25 mouse cellular contexts compared by ENCODE assay signal in the genomic region with DNA sequence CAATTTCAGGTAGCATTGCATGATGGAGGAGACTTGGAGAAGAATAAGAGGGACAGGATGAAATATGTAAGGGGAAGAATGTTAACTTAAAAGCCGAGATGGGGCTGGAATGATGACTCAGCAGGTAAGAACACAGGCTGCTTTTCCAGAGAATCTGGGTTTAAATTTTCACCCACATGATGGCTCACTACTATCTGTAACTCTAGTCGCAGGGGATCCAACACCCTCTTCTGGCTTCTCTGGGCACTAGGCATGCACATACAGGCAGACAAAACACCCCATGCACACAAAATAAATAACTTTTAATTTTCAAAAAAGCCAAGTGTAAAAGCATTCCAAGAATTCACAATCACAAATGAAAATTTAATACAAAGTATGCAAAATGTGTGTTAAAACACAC. TPM values are rescaled to one million over a fixed set of nuclear protein-coding genes. Genes with fewer than 3 reads are reported as not detected.
"Had no signal": no experiment of that assay in that cellular context is flagged by ENCODE, and none has a peak within 500 bp of the region (broad histone marks: within the 10 kb centered on the region; RNA-seq: fewer than 3 reads in every experiment).

No protein-coding gene starts in this region.

- H3K36me3 ChIP-seq: limb, embryonic 12.5 days; limb, embryonic 15.5 days; midbrain, embryonic 10.5 days; midbrain, embryonic 13.5 days; neural tube, embryonic 13.5 days; stomach, embryonic 15.5 days had no signal

- H3K4me3 ChIP-seq: limb, embryonic 12.5 days; limb, embryonic 15.5 days; megakaryocyte, embryonic 14.5 days; midbrain, embryonic 10.5 days; midbrain, embryonic 13.5 days; myocyte; neural tube, embryonic 13.5 days; stomach, embryonic 15.5 days had no signal

- ATAC-seq: intestine, postnatal 0 days; liver, postnatal 0 days; lung, postnatal 0 days; midbrain, embryonic 16.5 days had no signal

- H3K27me3 ChIP-seq: limb, embryonic 12.5 days; limb, embryonic 15.5 days; midbrain, embryonic 13.5 days; neural tube, embryonic 13.5 days; stomach, embryonic 15.5 days had no signal

- H3K27ac ChIP-seq: limb, embryonic 12.5 days; limb, embryonic 15.5 days; liver, embryonic 14.5 days; midbrain, embryonic 10.5 days; midbrain, embryonic 13.5 days; neural tube, embryonic 13.5 days; stomach, embryonic 15.5 days had no signal

- DNase-seq: kidney, adult 9 months; kidney, postnatal 36 days; left cerebral cortex, postnatal 4 days; liver, postnatal 0 days; lung, embryonic 14.5 days; lung, postnatal 36 days; right cerebral cortex, postnatal 25 days; spleen, adult 18-20 months; thymus, postnatal 25 days had no signal

- H3K4me1 ChIP-seq: limb, embryonic 12.5 days had no signal

RNA-seq across cellular contexts. Expression of a gene that starts 25.8 kb away (rescaled TPM):
- total RNA-seq: monocyte, adult 5-6 weeks; neutrophil, adult 5-6 weeks had no signal
- polyA plus RNA-seq: limb, embryonic 12.5 days; lung, embryonic 14.5 days; myocyte had no signal

RNA-seq across cellular contexts. Expression of a gene that starts 52.6 kb away (rescaled TPM):
- total RNA-seq: monocyte, adult 5-6 weeks; neutrophil, adult 5-6 weeks had no signal
- polyA plus RNA-seq: limb, embryonic 12.5 days; liver, embryonic 11.5 days; liver, postnatal 0 days; lung, embryonic 14.5 days; lung, postnatal 0 days; myocyte; stomach, embryonic 15.5 days; thymus, postnatal 0 days had no signal
